Mouse (Mus musculus) c-Kit-positive CD71-positive TER-119-negative erythroid progenitor cells, embryonic 14.5 days (primary cell): ENCODE results near the gene Kras.
A peak's percentile ranks its signal among the peaks of the same experiment; 100 is the strongest.

Experiments used
- DNase-seq: peaks from one replicate; pipeline ENCODE4 v3.0.0-alpha.2; 2013; ENCODE audit warnings: low read depth

The Kras gene

DNA sequence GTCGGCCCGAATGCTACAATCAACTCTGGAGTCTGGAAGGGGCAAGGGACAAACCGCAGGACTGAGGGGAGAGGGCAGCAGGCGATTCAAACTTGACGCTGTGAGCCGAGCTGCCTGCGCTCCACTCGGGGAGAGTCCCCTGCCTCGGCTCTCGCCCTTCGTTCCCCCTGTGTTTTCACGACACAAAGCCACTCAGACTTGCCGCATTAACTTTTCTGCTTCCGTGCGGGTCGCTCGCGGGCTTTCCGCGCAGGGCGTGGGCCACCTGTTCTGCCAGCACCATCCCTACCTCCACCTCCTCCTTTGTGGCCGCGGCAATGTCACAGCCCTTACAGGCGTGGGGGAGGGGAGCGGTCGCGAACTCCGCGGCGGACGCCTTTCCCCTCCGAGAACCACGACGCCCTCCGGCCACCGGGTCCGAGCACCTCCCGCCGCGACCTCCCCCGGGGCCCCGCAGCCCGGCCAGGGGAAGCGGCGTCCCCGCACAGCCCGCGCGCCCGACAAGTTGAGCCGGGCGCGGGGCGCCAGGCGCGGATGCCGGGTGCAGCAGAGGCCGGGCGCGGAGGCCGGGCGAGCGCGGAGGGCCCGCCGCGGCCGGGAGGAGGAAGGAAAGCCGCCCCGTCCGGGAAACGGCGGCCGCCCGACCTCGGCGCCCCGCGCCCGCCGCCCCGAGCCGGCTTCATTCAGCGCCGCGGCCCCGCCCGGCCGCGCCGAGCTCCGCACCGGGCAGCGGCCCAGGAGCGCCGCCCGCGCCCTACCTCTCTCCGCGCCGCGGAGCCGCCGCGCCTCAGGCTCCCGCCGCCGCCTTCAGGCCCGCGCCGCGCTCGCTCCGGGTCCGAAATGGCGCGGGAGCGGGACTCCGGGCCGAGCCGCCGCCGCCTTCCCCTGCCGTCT lies 501 bp downstream of the Kras start:
- no peak for DNase-seq

DNA sequence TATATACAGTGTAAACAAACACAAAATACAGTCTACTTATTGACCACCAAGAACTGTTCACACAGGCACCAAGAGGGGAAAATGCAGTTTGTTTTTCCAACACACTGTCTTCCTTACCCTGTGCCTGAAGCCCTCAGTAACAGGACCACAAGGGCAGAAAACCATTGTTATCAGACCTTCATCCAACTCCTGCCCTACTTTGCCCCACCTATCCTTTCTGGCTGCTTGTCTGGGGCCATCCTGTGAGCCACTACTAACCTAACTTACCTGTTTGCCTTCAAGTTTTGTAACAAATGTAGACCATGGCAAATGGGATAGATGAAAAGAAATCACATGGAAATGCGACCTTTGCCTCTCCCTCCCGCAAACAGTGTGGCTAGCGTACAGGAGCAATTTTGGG lies 2.2 kb downstream of the Kras start:
- DNase-seq: no peak

DNA sequence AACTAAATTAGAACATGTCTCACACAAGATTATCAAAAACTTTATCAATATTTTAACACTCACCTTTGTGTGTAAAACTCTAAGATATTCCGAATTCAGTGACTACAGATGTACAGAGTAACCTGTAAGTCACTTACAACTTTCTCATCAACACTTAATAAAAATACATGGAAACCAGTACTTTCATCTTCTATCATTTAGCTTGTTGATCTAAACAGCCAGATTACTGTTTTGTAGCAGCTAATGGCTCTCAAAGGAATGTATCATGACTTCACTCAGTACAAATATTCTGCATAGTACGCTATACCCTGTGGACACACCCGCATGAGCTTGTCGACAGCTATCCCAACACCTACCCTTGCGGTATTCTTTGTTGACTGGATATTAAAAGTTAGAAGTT lies 3.2 kb downstream of the Kras start:
- DNase-seq: no peak

DNA sequence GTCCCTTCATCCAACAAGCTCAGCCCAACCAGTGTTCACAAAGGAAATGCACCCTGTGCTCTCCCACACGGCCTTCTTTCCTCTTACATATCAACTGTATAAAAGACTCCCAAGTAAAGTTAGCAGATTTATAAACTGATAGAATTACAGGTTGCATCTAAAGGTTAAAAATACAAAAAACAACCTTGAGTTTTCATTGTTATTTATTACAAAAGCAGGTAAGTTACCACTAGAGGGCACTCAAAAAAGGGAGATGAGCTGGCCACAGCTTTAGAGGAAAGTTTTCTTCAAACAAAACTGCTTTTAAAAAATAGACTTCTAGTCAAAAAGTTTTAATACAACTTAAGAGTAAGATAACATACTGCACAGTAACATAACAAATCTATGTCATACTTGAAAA lies 7.5 kb downstream of the Kras start:
- DNase-seq: no peak

DNA sequence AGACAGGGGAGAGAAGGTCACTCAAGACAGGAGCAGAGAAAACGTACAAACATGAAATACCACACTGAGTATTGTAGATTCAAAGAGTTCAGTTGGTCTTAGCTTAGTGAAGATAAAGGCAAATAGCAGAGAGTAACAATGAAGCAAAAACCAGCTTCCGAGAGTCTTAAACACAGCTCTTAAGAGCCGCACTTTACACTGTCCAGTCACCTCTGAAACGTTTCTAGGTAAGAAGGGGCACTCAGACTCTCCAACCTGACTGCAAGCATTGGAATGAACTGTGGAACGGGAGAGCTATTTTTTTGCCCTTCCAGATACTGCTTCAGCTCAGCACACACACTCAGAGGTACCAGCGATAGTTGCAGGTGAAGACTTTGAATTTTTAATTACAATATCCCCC lies 9.8 kb downstream of the Kras start:
- DNase-seq: no peak

DNA sequence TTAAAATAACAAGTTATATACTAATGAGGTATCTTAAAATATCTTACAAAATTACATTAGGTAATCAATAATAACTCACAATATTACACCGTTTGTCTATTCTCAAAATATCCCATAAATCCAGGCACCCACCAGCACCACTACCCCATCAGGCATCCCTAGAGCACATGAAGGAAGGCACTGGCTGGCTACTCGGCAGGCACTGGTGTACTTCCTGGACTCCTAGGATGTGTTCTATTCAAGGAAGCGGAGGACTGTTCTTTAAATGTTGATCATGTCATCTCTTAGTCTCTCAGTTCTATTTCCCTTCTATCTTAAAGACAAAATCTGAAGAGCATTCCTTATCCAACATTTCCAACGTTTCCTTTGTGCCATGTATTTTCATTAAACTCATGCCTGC lies 12.9 kb downstream of the Kras start:
- no peak for DNase-seq

DNA sequence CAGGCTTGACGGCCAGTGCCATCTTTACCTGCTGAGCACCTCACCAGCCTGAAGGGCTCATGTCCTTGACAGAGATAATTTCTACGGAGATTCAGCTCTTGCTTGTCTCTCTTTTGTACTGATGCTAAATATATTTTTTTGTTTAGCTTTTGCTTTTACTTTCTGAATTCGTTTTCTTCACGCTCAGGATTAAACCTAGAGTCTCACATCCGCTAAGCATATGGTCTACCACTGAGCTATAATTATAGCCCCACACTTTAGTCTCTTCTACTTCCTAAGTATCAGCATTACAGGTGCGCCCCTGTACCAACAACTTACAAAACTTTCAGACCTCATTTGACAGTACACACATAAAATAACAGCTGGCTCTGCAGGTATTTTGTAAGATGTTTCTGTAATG lies 14.7 kb downstream of the Kras start:
- DNase-seq: no peak

DNA sequence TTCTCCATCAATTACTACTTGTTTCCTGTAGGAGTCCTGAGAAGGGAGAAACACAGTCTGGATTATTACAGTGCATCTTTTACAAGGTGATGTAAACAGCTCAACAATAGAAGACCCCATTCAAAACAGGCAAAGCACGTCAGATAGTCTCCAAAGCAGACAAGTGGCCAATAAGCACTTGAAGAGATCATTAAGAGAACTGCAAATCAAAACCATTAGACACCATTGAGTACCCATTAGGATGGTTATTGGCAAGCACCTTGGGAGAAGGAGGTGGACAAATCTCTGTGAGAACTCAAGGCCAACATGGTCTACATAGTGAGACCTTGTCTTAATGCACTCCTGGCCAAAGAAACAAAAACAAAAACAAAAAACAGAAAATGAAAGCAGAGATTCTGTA lies 15.6 kb downstream of the Kras start:
- no peak for DNase-seq

DNA sequence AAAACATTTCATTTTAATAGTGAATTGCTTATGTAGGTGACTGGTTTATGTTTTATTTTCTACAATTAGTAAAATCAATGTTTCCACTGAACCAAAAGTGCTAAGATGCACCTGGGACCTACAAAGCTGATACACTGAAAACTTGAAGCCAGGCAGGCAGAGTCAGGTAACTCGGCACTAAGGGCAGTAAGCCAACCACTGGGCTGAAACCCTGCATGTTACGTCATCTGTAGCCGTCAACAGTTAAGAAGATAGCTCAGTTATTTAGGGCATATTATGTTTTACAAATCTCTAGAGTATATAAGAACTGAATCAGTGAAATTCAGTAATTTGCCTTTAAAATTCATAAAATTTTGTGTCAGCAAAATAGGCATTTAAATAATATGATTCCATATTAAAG lies 23.7 kb downstream of the Kras start:
- DNase-seq: no peak

DNA sequence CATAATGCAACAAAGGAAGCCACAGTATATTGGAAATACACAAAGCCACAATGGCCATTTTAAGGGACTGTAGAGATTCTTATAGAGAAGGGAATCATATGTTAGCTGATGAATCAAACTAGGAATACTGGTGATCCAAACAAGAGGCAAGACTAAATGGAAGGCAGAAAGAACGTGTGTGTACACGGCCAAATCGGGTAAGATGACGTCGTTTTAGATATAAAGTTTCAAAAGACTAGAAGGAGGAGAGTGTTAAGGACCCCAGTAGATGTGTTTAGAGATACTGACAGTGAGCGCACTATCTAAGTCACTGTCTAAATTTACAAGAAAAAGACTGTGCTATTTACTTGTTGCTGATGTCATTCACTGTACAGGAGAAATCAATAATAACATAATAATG lies 25.8 kb downstream of the Kras start:
- DNase-seq: no peak

DNA sequence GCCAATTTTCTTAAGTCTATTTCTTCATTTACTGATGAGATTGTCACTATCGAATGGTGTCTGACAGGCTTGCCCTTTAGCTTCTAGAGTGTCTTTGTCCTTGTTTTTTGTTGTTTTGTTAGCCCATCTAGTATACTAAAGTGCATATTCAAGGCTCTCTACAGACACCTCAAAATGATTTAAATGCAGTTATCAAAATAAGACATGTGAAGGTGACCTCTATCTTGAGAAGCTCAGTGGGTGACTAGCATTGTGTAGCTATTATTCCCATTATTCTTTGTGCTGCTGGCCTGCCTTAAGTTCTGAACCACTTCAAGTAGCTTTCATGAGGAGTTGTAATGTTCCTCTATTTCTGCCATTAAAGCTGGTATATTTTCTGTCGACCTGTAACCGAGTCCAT lies 34.2 kb downstream of the Kras start:
- no peak for DNase-seq

DNA sequence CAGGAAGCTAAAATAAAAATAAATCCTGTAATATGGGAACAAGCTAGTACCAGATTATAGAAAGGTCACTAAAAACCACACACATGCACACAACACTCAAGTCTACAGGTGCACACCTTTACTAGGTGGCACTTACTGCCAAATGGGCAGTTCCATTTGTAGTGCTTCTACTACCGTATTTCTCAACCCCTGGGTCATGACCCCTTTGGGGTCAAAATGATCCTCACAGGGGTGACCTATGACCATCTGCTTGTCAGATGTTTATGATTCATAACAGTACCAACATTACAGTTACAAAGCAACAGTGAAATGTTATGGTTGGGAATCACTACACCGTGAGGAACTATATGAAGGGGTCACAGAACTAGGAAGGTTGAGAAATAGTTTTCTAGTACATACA lies 36.1 kb downstream of the Kras start:
- no peak for DNase-seq

DNA sequence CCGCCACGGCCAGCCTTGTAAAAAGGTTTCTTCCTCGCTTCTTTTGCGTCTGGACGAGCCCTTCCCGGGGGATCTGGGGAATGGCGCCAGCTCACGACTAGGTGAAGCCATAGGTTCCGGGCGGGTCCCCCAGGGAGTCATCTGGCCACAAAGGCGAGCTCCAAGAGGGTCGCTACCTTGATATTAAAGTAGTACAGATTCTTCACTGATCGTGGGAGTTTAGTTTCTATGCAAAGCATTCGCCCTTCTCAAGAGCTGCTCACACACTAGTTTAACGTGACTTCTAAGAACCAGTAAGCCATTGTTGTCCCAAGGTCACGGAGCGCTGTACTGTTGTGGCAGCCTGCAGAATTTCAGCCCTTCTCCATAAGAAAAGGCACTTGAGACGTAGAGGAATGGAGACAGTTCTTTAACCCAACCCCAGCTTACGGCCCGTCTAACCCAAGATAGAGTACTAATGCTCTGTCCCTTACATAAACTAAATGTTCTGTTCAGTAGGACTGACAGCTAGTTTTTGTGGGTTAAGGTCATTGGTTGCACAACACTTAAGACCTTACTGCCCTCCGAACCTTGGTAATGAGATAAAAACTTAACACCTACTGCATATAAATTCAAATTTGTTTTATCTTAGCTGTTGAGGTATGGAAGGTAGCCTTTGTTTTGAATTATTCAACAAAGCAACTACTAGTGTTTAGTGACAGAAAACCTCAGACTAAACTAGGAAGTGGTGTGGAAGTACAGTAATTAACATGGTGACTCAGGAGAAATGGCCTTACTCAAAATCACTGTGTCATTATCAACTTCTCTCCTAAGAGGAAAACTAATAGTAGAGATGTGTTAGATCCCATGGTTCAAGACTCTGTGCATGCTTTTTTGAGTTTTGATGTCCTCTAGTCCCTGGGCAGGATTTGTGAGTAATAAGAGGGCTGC lies 38.4 kb downstream of the Kras start:
- no peak for DNase-seq

DNA sequence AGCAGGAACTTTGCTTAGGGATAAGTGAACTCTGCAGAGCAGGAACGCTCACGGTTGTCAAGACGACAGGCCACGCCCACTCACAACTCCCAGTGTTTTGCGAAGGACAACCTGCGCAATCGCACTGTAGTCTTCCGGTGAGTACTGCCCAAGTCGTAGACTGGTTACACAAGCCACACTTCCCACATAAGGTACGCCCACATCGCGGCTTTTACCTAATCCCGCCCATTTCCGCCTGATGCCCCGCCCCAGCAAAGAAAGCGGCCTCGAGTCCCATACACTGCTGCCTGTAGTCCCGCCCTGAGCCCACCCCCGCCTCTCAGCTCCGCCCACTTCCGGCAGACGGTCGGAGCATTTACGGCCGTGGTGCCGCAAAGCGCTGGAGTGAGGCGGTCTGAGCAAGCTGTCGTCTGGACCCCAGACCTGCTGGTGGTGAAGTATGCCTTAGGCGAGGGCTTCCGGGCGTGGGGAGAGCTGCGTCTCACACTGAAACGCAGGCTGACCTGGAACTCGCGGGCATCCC lies 39.2 kb downstream of the Kras start, which contains the start of the genes Casc1 and Etfrf1:
Casc1 (minus strand) TSS at position 190 of the 523 bp plus-strand sequence.
Etfrf1 (plus strand) TSS at position 319 of the 523 bp plus-strand sequence.
- DNase-seq: peak; percentile 99

DNA sequence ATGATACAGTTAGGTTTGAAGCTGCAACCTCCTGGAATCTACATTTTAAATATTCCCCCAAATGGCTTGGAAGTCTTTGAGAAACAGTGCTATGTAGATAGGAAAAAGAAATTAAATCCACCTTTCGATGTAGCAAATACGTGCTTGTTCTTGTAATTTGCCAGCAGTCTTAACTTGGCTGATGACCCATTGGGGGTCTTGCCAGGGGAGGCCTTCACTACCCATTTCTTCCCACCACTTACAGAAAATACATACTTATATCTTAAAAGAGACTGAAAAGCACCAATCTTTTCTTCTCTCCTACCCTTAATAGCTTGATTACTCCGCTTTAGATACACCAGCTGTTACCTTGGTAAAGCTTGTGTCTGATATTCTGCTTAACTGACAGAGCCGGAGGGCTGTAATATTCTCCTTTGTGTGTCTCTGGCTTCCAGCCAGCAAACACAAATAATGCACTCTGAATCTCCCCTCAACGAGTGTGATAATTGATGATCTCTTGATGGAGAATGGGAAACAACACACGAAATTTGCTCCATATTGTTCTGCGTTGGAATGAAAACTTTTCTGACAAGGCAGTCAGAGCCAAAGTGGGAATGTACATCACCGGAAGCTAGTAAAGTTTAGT lies 39.9 kb downstream of the Kras start:
- DNase-seq: no peak

DNA sequence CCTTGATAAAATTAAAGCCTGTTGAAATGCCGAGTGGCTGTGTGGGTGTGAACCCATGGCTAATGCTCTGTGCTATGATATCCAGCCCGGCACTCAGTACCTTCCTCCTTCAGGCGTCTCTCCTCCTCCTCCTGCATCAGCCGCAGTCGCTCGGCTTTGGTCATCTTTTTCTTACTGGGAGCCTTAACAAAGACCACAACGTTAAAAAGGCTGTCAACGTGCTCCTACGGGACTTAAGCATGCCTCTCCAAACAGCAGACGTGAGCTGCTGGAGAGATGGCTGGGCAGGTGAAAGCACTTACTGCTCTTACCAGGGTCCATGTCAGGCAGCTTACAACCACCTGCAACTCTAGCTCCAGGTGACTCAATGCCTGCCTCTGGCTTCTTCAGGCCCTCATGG lies 44.9 kb downstream of the Kras start:
- DNase-seq: no peak

DNA sequence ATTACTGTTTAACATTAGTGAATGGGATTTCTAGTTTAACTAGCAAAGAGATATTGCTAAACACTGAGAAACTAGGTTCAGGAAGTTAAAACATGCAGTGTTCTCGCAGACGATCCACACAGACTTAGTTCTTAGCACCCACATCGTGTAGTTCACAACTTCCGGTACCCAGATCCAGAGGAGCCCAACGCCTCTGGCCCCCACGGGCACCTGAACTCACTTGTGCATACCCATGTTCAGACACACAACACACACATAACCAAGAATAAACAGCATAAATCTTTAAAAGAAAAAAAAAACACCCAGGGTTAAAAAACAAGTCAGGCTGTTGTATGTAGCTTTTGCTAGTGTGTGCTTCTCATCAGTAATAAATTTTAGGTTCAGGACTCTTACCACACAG lies 45.6 kb downstream of the Kras start:
- no peak for DNase-seq

DNA sequence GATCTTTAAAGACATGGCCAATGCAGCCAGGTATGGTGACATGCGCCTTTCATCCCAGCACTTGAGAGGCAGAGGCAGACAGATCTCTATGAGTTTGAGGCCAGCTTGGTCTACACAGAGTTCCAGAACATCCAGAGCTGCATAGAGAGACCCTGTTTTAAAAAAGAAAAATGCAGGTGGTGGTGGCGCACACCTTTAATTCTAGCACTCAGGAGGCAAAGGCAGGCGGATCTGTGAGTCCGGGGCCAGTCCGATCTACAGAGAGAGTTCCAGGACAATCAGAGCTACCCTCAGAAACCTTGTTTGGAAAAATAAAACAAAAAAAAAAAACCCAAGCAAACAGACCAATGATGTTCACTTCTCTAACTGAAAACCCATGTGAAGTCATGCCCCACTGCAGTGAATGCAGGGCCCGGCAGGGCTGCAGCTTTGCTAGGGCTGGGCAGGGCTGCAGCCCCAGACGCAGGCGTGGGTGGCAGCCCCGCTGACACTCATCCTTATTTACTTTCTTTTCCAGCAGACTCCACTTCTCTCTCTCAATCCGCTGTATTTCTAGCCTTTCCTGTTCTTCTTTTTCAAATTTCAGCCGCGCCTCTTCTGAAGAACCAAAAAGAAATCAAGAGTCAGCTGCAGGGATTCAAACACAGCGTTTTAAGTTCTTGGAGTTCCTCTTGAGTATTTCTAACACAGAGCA lies 47.5 kb downstream of the Kras start:
- no peak for DNase-seq

DNA sequence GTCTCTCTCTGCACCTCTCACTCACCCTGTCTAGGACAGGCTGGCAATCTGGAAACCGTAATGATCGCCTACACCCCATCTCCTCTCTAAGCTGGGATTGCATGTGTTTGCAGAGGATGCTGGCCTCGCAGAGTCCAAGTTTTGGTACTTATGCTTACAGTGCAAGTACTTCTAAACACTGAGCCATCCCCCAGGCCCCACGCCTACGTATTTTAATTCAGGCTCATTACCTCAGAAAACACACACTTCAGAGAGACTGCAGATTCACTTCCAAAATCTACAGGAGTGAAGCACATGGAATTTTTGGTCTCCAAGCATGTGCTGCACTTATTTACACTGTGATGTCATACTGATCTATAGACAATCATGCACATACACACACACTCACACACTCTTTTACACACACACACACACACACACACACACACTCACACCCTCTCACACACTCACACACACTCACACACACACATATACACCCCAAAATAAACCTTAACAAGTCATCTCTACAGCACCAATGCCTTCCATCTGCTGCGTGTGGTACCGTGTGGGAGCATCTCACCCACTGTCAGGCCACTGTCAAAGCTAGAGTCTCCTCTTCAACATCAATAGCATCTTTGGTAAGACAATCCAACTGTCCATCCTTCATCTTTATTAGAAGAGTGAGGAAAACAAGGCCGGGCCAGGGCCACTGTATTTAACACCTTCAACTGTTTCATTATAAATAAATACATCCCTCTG lies 51.9 kb downstream of the Kras start:
- no peak for DNase-seq

DNA sequence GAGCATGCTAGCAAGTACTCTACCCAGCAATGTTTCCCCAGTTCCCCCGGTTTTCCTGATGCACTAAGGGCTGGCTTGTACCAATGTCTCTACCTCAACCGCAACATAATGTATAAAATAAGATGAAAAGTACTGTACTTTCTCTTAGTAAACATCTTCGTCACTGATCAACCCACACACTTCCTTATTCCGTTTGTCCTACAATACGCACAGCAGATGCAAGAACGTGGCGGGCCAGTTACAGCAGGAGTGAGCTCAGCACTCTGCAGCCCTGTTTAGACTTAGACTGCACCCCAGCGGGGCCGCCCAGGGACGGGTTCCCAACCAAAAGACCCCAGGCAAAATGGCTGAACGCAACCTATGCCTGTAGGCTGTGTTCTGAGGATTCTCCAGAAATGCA lies 56.6 kb downstream of the Kras start:
- DNase-seq: no peak

DNA sequence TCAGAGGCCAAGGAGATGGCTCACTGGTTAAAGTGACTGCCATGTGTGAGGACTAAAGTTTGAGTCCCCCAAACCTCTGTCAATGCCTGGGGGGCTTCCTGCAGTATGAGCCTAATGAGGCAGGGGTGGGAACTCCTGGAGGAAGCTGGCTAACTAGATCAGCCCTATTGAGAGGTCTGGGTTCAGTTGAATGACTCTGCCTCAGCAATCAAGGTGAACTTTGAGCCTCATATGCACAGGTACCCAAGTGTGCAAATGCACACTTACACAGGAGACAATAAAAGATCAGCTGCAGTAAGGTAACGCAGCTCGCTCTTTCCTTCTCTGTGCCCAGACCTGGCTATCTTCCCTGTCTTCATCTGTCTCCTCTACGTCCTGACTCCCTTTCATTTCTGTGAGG lies 57.0 kb downstream of the Kras start:
- no peak for DNase-seq
